Mouse (Mus musculus): ENCODE results near the gene Gabpb2.

Gabpb2 gene

GRCm38 (mm10) chr3:95194721-95195135 lies 23.0 kb downstream of the Gabpb2 start:
- WGBS = 47% methylated on average over 6 of the region's 6 CpGs

DNA sequence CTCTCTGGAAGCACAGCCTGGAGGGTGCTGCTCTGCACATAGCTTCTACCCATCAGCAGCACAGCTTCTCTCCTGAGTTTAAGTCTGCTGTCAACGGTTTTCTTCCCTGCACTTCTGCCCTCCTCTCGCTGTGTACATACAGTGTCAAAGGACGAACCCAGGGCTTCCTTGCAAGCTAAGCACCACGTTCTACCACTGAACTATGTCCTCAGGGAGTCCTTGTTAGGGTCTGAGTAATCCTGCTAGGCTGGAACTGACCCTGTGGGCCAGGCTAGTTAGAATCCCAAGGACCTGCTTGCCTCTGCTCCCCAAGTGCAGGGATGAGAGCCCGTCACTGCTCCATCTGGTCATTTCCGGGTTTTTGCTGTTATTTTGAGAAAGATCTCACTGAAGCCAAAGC lies 30.8 kb downstream of the Gabpb2 start:
- 88% methylated on average over 6 of the region's 6 CpGs for WGBS

DNA sequence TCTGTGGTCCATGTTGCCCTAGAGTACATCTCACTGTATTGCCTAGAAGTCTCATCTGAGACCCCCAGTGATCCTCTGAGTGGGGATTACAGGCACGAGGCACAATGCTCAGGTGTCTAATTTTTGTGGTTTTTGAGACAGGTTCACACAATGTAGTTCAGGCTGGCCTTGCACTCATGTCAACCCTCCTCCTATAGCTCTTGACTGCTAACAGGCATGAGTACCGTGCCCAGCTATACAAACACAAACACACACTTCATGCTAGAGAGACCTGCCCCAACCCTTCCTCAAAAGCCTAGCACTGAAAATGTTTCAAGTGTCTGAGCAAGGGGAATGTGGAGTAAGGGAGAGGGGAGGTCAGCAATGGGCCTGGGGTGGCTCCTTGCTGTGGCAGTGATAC lies 31.6 kb downstream of the Gabpb2 start:
- WGBS = 94% methylated on average over 2 of the region's 2 CpGs

GRCm38 (mm10) chr3:95184796-95185577 lies 32.7 kb downstream of the Gabpb2 start:
- 68% methylated on average over 9 of the region's 9 CpGs for WGBS

DNA sequence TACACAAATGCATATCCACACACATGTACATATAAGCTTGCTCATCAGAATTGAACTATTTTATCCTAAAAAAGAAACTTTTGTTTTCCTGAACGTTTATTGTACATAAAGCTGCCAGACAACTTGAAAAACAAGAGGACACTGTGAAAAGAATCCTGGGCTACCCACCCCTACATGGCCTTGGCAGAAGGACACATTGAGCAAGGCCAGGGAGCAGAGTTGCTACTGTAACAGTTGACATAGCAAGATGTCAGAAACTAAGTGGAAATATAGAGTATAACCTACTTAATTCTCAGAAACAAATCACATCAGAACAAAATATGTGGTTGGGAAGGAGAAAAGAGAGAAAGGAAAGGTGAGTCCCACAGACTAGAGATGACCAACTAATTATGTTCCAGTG lies 35.9 kb downstream of the Gabpb2 start:
- 43% methylated on average over 1 of the region's 1 CpGs for WGBS

GRCm38 (mm10) chr3:95179890-95180289 lies 37.8 kb downstream of the Gabpb2 start:
- 64% methylated on average over 3 of the region's 3 CpGs for WGBS

GRCm38 (mm10) chr3:95178948-95179347 lies 38.8 kb downstream of the Gabpb2 start:
- 49% methylated on average over 5 of the region's 5 CpGs for WGBS

DNA sequence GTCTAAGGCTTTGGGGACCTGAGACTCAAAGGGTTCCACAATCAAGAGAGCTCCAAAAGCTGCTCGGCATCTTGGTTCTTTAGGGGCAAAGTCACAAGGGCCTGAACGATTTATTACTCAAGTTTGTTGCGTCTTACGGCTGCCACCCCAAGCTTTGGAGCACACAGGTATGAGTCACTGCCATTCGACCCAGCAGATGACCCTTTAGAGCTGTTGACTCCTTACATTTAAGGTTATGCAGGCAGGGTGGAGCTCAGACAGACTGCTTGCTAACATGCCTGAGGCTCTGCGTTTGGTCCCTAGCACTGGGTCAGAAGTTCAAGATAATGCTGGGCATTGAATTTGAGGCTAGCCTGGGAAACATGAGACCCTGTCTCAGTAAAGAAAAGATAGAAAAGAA lies 40.1 kb downstream of the Gabpb2 start:
- WGBS = 85% methylated on average over 6 of the region's 6 CpGs

DNA sequence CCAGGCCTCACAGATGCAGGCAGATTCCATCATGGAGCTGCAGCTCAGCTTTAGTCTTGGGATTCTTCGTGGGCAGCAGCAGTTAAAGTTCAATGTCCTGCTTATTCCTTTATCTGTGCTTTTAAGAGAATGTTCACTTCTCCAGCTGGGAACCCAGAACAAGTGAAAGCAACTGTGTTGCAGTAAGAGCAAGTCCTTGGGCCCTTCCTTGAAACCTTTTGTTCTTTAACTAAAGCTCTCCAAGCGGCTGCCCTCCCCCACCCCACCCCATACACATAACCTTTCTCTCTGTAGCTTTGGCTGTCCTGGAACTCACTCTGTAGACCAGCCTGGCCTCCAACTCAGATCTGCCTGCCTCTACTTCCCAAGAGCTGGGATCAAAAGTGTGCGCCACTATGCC lies 41.2 kb downstream of the Gabpb2 start:
- 77% methylated on average over 3 of the region's 3 CpGs for WGBS

DNA sequence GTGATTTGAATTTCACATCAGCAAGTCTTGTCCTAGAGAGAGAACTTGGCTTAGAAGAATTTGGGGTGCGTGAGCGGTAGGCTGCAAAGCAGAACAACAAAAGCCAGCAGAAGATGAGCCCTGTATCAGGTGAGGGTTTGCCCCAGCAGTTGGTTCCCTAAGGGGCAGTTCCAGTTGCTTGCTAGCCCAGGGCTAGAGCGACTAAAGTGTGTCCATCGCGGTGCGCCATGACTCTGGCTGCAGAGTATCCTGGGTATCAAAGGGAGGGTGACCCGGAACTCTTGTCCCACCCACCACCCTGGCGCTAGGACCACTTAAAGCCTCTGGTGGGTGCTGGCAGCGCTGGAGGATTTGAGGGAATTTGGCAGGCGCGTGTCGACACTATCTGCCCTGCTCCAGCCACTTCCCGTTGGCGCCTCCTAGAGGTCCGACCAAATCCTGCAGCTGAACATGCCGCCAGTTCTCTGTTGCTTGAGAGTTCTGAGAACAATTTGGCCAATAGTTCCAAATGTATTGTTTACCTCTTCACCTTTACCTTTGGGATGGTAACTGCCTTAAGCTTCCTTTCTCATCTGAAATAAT lies 43.6 kb downstream of the Gabpb2 start:
- WGBS = 16% methylated on average over 16 of the region's 16 CpGs

- 31% methylated on average over 58 of the region's 58 CpGs for WGBS
Measured at GRCm38 (mm10) chr3:95173256-95173949, 44.3 kb downstream of the Gabpb2 start.

DNA sequence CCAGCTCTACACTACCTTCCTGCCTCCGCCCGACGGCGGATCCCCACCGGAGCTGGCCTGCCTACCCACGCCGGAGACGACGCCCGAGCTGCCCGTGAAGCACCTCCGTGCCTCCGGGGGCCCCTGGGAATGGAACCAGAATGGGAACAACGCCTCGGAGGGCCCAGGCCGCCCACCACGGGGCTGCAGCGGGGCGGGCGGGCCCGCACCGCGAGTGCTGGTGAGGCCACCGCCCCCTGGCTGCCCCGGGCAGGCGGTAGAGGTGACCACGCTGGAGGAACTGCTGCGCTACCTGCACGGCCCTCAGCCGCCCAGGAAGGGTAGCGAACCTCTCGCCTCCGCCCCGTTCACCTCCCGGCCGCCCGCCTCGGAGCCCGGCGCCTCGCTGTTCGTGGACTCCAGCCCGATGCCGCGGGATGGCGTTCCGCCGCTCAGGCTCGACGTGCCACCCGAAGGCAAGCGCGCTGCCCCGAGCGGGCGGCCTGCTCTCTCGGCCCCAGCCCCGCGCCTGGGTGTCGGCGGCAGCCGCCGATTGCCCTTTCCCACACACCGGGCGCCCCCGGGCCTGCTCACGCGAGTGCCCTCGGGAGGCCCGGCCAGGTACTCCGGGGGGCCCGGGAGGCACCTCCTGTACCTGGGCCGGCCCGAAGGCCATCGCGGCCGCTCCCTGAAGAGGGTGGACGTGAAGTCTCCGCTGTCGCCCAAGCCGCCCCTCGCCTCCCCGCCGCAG lies 45.0 kb downstream of the Gabpb2 start:
- 49% methylated on average over 84 of the region's 84 CpGs for WGBS

GRCm38 (mm10) chr3:95171105-95171504 lies 46.6 kb downstream of the Gabpb2 start:
- WGBS = 69% methylated on average over 6 of the region's 6 CpGs

DNA sequence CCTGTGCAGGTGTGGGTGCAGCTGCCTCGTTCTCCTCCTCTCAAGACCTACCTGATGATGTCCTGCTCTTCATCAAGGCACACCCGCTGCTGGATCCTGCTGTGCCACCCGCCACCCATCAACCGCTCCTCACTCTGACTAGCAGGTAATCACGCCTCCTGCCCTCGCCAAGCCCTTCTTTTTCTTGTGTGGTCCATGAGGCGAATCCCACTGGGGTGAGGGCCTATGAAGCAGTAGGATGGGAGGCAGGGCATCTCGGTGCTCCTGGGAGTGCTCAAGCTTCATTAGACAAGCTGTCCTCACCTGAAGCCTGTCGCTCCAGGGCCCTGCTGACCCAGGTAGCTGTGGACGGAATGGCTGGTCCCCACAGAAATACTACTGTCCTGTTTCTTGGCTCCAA lies 47.7 kb downstream of the Gabpb2 start:
- WGBS = 95% methylated on average over 10 of the region's 10 CpGs

GRCm38 (mm10) chr3:95164840-95165239 lies 52.9 kb downstream of the Gabpb2 start:
- WGBS = 75% methylated on average over 5 of the region's 5 CpGs

DNA sequence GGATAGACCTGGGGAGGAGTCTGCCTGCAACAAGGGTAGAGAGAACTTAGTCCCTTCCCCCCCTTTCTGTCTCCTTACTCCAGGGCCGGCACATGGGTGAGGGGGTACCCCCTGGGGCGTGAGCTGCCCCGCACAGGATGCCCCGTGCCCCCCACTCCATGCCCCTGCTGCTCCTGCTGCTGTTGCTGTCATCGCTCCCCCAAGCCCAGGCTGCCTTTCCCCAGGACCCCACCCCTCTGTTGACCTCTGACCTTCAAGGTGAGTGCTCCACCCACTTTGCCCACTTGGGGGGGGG lies 53.5 kb downstream of the Gabpb2 start:
- 77% methylated on average over 5 of the region's 5 CpGs for WGBS

- WGBS = 60% methylated on average over 11 of the region's 11 CpGs
Measured at GRCm38 (mm10) chr3:95163419-95164255, 54.1 kb downstream of the Gabpb2 start.

GRCm38 (mm10) chr3:95162345-95162628 lies 55.4 kb downstream of the Gabpb2 start:
- 33% methylated on average over 2 of the region's 2 CpGs for WGBS

DNA sequence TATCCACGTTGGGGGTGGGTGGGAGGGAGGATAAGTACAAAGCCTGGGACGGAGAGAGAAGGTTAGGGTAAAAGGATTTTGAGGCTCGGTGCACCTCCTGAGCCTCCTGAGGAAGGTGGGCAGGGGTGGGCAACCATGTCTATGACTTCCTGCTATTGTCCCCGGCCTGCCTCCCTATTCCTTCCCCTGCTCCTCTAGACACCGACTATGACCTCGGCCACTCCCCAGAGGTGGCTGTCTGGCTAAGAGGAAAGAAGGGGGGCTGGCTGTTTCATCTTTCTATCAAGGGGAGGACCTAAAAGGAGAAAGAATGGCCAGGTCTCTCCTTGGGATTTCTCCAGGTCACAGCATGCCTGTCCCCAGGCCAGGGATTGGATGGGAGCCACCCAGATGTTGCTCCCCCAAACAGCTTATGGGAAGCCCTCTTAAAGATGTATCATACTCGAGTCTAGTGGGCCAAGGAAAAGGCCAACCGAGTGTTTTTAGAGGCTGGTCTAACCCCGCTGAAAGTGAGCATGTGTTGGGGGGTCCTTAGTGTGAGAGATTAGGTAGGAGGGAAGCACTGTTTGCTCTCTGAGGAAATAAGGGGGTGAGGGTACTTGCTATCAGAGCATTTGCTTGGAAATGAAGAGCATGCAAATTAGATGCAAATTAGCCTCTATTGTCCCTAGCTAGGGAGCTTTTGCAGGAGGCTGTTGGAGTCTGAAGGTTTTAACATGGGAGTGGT lies 55.9 kb downstream of the Gabpb2 start:
- WGBS = 18% methylated on average over 9 of the region's 9 CpGs

GRCm38 (mm10) chr3:95161041-95161551 lies 56.6 kb downstream of the Gabpb2 start:
- WGBS = 3% methylated on average over 30 of the region's 30 CpGs
